ENCODE assay signal across 8 mouse cellular contexts in the genomic region with DNA sequence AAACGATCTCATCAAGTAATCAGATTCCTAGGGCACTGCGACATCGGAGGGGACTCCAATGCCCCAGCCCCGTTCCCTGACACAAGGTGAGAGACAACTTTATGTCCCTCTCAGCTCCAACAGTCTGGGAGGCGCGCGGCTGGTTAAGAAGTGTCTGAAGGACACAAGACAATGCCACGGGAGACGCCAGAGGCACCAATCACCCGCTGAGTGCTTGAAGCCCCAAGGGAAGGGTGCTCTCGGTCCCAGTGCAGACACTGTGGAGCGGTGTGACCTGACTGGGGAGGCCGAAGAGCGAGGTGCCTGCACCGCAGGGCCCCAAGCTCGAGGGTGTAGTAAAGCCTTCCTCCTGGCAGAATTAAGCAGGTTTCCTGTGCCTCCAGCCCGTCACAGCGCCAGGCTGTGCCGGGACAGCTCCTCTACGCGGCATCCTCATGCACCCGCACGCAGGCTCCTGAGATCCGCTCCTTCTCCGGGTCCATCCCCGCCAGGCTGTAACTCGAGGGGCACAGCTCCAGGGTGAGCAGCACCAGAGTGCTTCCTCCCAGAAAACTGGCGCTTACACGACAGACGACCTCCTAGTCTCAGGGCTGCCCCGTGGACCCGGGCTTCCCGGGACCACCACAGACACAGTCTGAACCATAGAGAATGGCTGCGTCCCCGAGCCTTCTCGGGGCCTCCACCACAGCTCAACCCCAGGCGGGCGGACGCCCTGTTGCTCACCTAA. TPM values are rescaled to one million over a fixed set of nuclear protein-coding genes. Genes with fewer than 3 reads are reported as not detected.
DNase-seq lines count a peak whose midpoint lies in the region; ATAC-seq lines count a peak whose summit lies in the region.

No protein-coding gene starts in this region.

- under 1% methylated on average over 38 of the region's 39 CpGs for WGBS in forebrain, embryonic 14.5 days
- under 1% methylated on average over 39 of the region's 39 CpGs for WGBS in limb, embryonic 10.5 days
- WGBS in midbrain, embryonic 11.5 days = under 1% methylated on average over 39 of the region's 39 CpGs
- under 1% methylated on average over 39 of the region's 39 CpGs for WGBS in stomach, embryonic 16.5 days

- H3K27me3 ChIP-seq in forebrain, embryonic 14.5 days (replicated peaks; ENCODE audit: control insufficient read depth, insufficient read depth, low read length) = 0 out of 2 replicates have a peak, but pooled peaks cover 4% of the 10 kb centered on the region
- H3K27me3 ChIP-seq in limb, embryonic 10.5 days (ENCODE audit: low read depth, poor library complexity, severe bottlenecking) = peaks cover 19% of the 10 kb centered on the region
- no peaks in the 10 kb centered on the region; the same call in 1 of the 2 replicates for H3K27me3 ChIP-seq in midbrain, embryonic 11.5 days (ENCODE audit: control insufficient read depth, insufficient read depth, low read length)
- H3K27me3 ChIP-seq in stomach, embryonic 16.5 days (ENCODE audit: control insufficient read depth, insufficient read depth, low read length) = no peaks in the 10 kb centered on the region

- peak overlapping the region; percentile 44; the same call in 1 of the 2 replicates for H3K27ac ChIP-seq in forebrain, embryonic 14.5 days (ENCODE audit: low read depth, low read length)
- peak overlapping the region; percentile 83 for H3K27ac ChIP-seq in limb, embryonic 10.5 days
- no peak overlapping the region for H3K27ac ChIP-seq in midbrain, embryonic 11.5 days (ENCODE audit: low read depth, low read length)
- H3K27ac ChIP-seq in stomach, embryonic 16.5 days (ENCODE audit: low read length) = peak overlapping the region; percentile 75

- peak overlapping the region; percentile 95 for H3K4me2 ChIP-seq in forebrain, embryonic 14.5 days (ENCODE audit: low read length)
- peak overlapping the region; percentile 93 for H3K4me2 ChIP-seq in midbrain, embryonic 11.5 days
- peak overlapping the region; percentile 89 for H3K4me2 ChIP-seq in stomach, embryonic 16.5 days (ENCODE audit: low read depth, low read length)

- DNase-seq in right cerebral cortex, adult 18-20 months = peak; percentile 39
- no peak for DNase-seq in right cerebral cortex, postnatal 36 days (ENCODE audit: low spot score in 2 of 2)
- peak; percentile 15 for DNase-seq in c-Kit-positive CD71-positive TER-119-negative erythroid progenitor cells, embryonic 14.5 days (ENCODE audit: low read depth)
- DNase-seq in forebrain, embryonic 14.5 days (ENCODE audit: low spot score) = peak; percentile 57
- peak; percentile 35 to 63 for DNase-seq in heart, postnatal 36 days
- peak; percentile 69 for DNase-seq in limb, embryonic 10.5 days (ENCODE audit: low spot score)
- peak; percentile 98 for DNase-seq in midbrain, embryonic 11.5 days (ENCODE audit: low spot score, missing footprints)

- H3K4me1 ChIP-seq in forebrain, embryonic 14.5 days (ENCODE audit: control insufficient read depth, insufficient read depth, low read length) = peaks cover 7% of the 10 kb centered on the region; the same call in 1 of the 2 replicates
- peaks cover 21% of the 10 kb centered on the region for H3K4me1 ChIP-seq in limb, embryonic 10.5 days
- H3K4me1 ChIP-seq in midbrain, embryonic 11.5 days (ENCODE audit: control insufficient read depth, insufficient read depth, low read length) = peaks cover 15% of the 10 kb centered on the region
- H3K4me1 ChIP-seq in stomach, embryonic 16.5 days (ENCODE audit: control insufficient read depth, insufficient read depth, low read length) = peaks cover 20% of the 10 kb centered on the region

- H3K36me3 ChIP-seq in forebrain, embryonic 14.5 days (ENCODE audit: control insufficient read depth, insufficient read depth, low read length) = no peaks in the 10 kb centered on the region
- H3K36me3 ChIP-seq in limb, embryonic 10.5 days = no peaks in the 10 kb centered on the region
- no peaks in the 10 kb centered on the region for H3K36me3 ChIP-seq in midbrain, embryonic 11.5 days (ENCODE audit: control insufficient read depth, insufficient read depth, low read length)
- H3K36me3 ChIP-seq in stomach, embryonic 16.5 days (ENCODE audit: control insufficient read depth, insufficient read depth, low read length) = no peaks in the 10 kb centered on the region

- H3K9me3 ChIP-seq in forebrain, embryonic 14.5 days (replicated peaks; ENCODE audit: control insufficient read depth, low read length) = no peaks in the 10 kb centered on the region
- H3K9me3 ChIP-seq in limb, embryonic 10.5 days (replicated peaks) = no peaks in the 10 kb centered on the region
- no peaks in the 10 kb centered on the region for H3K9me3 ChIP-seq in midbrain, embryonic 11.5 days (ENCODE audit: control insufficient read depth, low read length)
- no peaks in the 10 kb centered on the region for H3K9me3 ChIP-seq in stomach, embryonic 16.5 days (replicated peaks; ENCODE audit: control insufficient read depth, low read length)

- H3K4me3 ChIP-seq in forebrain, embryonic 14.5 days (ENCODE audit: low read depth, low read length) = peak overlapping the region; percentile 57
- peak overlapping the region; percentile 76 for H3K4me3 ChIP-seq in limb, embryonic 10.5 days
- peak overlapping the region; percentile 71 for H3K4me3 ChIP-seq in midbrain, embryonic 11.5 days (ENCODE audit: low read depth, low read length)
- peak overlapping the region; percentile 57 for H3K4me3 ChIP-seq in stomach, embryonic 16.5 days (replicated peaks; ENCODE audit: low read length)

- peak; percentile 64 for ATAC-seq in forebrain, embryonic 14.5 days
- peak; percentile 68 for ATAC-seq in midbrain, embryonic 11.5 days (ENCODE audit: low FRiP score)
- peak; percentile 31; the same call in 1 of the 2 replicates for ATAC-seq in stomach, embryonic 16.5 days (ENCODE audit: insufficient read depth, low FRiP score)

- H3K9ac ChIP-seq in forebrain, embryonic 14.5 days (ENCODE audit: low read length) = peak overlapping the region; percentile 70
- H3K9ac ChIP-seq in midbrain, embryonic 11.5 days (ENCODE audit: low read length) = peak overlapping the region; percentile 76
- H3K9ac ChIP-seq in stomach, embryonic 16.5 days (ENCODE audit: low read length) = peak overlapping the region; percentile 86

- intact Hi-C loops in heart, postnatal 36 days (cut with DNase I) = loop anchor here (2.0 kb wide), 3 partner anchors 72 to 142 kb away; no protein-coding TSS in a partner anchor

RNA-seq across cellular contexts. Expression of gene Osbpl3, which starts 0.7 kb away (rescaled TPM):
- polyA plus RNA-seq in forebrain, embryonic 14.5 days (2014; fragmentation: Nextera tagmentation; extraction: Ambion mirVana) = 2.8 and 3.5 TPM in 2 replicates
- 10 to 100 TPM; 24.0 to 35.0 TPM for total RNA-seq in heart, postnatal 36 days (2021)
- polyA plus RNA-seq in limb, embryonic 10.5 days (2016; fragmentation: Nextera tagmentation; extraction: Ambion mirVana) = 4.5 and 7.0 TPM in 2 replicates
- 6.7 and 7.3 TPM in 2 replicates for polyA plus RNA-seq in midbrain, embryonic 11.5 days (2014; fragmentation: Nextera tagmentation; extraction: Ambion mirVana)
- polyA plus RNA-seq in stomach, embryonic 16.5 days (2015; fragmentation: Nextera tagmentation; extraction: Ambion mirVana) = 15.5 and 19.0 TPM in 2 replicates

Comparison
In these comparisons a context has a peak if more than half of its experiments do, and no peak if none do; other contexts are left out.
1. DNase-seq: peak in right cerebral cortex, adult 18-20 months (single experiment), c-Kit-positive CD71-positive TER-119-negative erythroid progenitor cells, embryonic 14.5 days (single experiment), forebrain, embryonic 14.5 days (single experiment), heart, postnatal 36 days (2 of 2), limb, embryonic 10.5 days (single experiment) and midbrain, embryonic 11.5 days (single experiment); none in right cerebral cortex, postnatal 36 days (0 of 2).
2. Peak in every context shown above with its lines, with median percentiles within 50 percentile points of each other: ATAC-seq, H3K4me2 ChIP-seq, H3K4me3 ChIP-seq and H3K9ac ChIP-seq.